Mouse (Mus musculus) hindbrain, embryonic 10.5 days (tissue): ENCODE data around the gene Sgms2. TPM values are rescaled to one million over a fixed set of nuclear protein-coding genes. Genes with fewer than 3 reads are reported as not detected.

Source experiments
- DNase-seq: peaks from one replicate; pipeline ENCODE4 v3.0.0-alpha.2; 2017; ENCODE audit warnings: low spot score
- H3K27ac ChIP-seq: fragments of 300-500 bp; sonication (generic); 2 replicates; pipeline ENCODE4 v1.5.1; 2016; ENCODE audit warnings: mild to moderate bottlenecking, moderate library complexity
- H3K27me3 ChIP-seq: fragments of 300-500 bp; sonication (generic); 2 replicates; pipeline ENCODE4 v1.6.1; 2016; ENCODE audit warnings: mild to moderate bottlenecking; ENCODE audit not compliant: poor library complexity, insufficient read depth, severe bottlenecking
- H3K36me3 ChIP-seq: fragments of 300-500 bp; sonication (generic); 2 replicates; pipeline ENCODE4 v1.6.1; 2016; ENCODE audit warnings: mild to moderate bottlenecking, moderate library complexity
- H3K4me1 ChIP-seq: fragments of 300-500 bp; sonication (generic); replicated peaks from 2 replicates; pipeline ENCODE4 v1.6.1; 2016; ENCODE audit warnings: mild to moderate bottlenecking
- H3K4me3 ChIP-seq: fragments of 300-500 bp; sonication (generic); 2 replicates; pipeline ENCODE4 v1.5.1; 2016; ENCODE audit warnings: mild to moderate bottlenecking, moderate library complexity
- H3K9me3 ChIP-seq: fragments of 300-500 bp; sonication (generic); 2 replicates; pipeline ENCODE4 v1.6.1; 2016; ENCODE audit warnings: mild to moderate bottlenecking, moderate library complexity
- WGBS: fragments of 180-500 bp; shearing (Covaris S2); methylation state at CpG from one replicate; pipeline ENCODE4 v1.1.7; 2016; 5-methylcytosine and 5-hydroxymethylcytosine counted together
- polyA plus RNA-seq: library from polyadenylated mRNA; unstranded; fragments of >200 nt; fragmentation: Nextera tagmentation; extraction: Ambion mirVana; gene quantifications from 2 replicates; pipeline ENCODE4 v1.2.1, GENCODE M21; 2016

Sgms2 gene
- polyA plus RNA-seq, 1 experiment from 2014 or later = 2.7 TPM

- peaks cover 7% of the 10 kb centered on the region; the same call in 1 of the 2 replicates for H3K4me1 ChIP-seq
- no peak overlapping the region for H3K27ac ChIP-seq
- H3K27me3 ChIP-seq = no peaks in the 10 kb centered on the region
- WGBS = 74% methylated on average over 23 of the region's 23 CpGs
- H3K9me3 ChIP-seq = no peaks in the 10 kb centered on the region
- peak; percentile 8 for DNase-seq
- no peaks in the 10 kb centered on the region for H3K36me3 ChIP-seq
- H3K4me3 ChIP-seq = no peak overlapping the region
Measured at GRCm38 (mm10) chr3:131364632-131365446, 126.4 kb downstream of the Sgms2 start.

- no peak overlapping the region for H3K27ac ChIP-seq
- 79% methylated on average over 8 of the region's 8 CpGs for WGBS
- DNase-seq = no peak
Measured at GRCm38 (mm10) chr3:131364194-131364593, 127.0 kb downstream of the Sgms2 start.

DNA sequence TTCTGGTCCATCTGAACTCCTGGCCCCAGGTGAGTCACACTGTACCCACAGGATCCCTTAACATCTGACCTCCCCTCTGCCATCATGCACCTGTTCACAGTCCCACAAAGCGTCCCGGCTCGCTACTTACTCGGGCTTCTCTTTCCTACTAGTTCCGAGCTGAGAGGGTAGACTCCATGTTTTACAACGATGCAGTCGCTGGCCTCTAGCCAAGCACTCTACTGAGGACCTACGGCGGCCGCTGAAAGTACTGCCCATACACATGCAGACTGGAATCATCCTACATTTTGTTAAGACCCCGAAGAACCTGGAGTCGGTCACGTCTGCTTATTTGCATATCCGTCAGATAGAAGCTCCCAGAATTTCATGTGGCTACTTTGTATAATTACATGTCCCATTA lies 127.6 kb downstream of the Sgms2 start:
- no peaks in the 10 kb centered on the region for H3K27me3 ChIP-seq
- no peaks in the 10 kb centered on the region for H3K9me3 ChIP-seq
- no peaks in the 10 kb centered on the region for H3K36me3 ChIP-seq
- peaks cover 7% of the 10 kb centered on the region; the same call in 1 of the 2 replicates for H3K4me1 ChIP-seq
- no peak overlapping the region for H3K27ac ChIP-seq
- H3K4me3 ChIP-seq = no peak overlapping the region
- 93% methylated on average over 14 of the region's 14 CpGs for WGBS
- DNase-seq = no peak

More at GRCm38 (mm10) chr3:131364194-131364593, 127.0 kb downstream of the Sgms2 start:
- no peaks in the 10 kb centered on the region for H3K9me3 ChIP-seq
- H3K36me3 ChIP-seq = no peaks in the 10 kb centered on the region
- H3K4me3 ChIP-seq = no peak overlapping the region
- peaks cover 7% of the 10 kb centered on the region; the same call in 1 of the 2 replicates for H3K4me1 ChIP-seq
- no peaks in the 10 kb centered on the region for H3K27me3 ChIP-seq

GRCm38 (mm10) chr3:131361960-131362359 lies 129.3 kb downstream of the Sgms2 start:
- Histone ChIP-seq H3K27me3 (no peaks in the 10 kb centered on the region), H3K4me3 (no peak overlapping the region), H3K9me3 (no peaks in the 10 kb centered on the region), H3K27ac (no peak overlapping the region), H3K36me3 (no peaks in the 10 kb centered on the region), H3K4me1 (peaks cover 7% of the 10 kb centered on the region; the same call in 1 of the 2 replicates)
- WGBS = 78% methylated on average over 4 of the region's 4 CpGs
- no peak for DNase-seq

DNA sequence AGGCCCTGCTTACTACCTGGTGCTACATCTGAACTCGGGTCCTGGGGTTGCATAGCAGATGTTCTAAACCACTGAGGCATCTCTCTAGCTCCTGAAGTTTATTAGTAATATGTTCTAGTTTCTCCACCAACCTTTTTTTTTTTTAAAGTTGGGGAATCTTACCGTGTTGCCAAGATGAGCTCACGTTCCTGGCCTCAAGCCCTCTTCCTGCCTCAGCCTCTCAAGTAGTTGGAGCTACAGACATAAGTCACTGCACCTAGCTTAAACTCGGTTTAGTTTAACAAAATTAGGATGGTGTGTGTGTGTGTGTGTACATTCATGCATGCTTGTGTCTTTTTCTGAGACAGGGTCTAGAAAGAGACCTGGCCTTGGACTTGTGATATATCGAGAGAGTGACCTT lies 132.2 kb downstream of the Sgms2 start:
- Histone ChIP-seq H3K27ac (no peak overlapping the region), H3K4me3 (no peak overlapping the region), H3K36me3 (no peaks in the 10 kb centered on the region), H3K9me3 (no peaks in the 10 kb centered on the region), H3K4me1 (no peaks in the 10 kb centered on the region), H3K27me3 (no peaks in the 10 kb centered on the region)
- no peak for DNase-seq
- 88% methylated on average over 5 of the region's 5 CpGs for WGBS

GRCm38 (mm10) chr3:131358205-131358604 lies 133.0 kb downstream of the Sgms2 start:
- Histone ChIP-seq H3K36me3 (no peaks in the 10 kb centered on the region), H3K27me3 (no peaks in the 10 kb centered on the region), H3K9me3 (no peaks in the 10 kb centered on the region), H3K4me1 (no peaks in the 10 kb centered on the region), H3K27ac (no peak overlapping the region), H3K4me3 (no peak overlapping the region)
- DNase-seq = no peak
- 85% methylated on average over 5 of the region's 5 CpGs for WGBS

- H3K4me3 ChIP-seq = no peak overlapping the region
- H3K27ac ChIP-seq = no peak overlapping the region
- WGBS = 87% methylated on average over 3 of the region's 3 CpGs
- H3K4me1 ChIP-seq = no peaks in the 10 kb centered on the region
- DNase-seq = no peak
- H3K27me3 ChIP-seq = no peaks in the 10 kb centered on the region
- H3K36me3 ChIP-seq = no peaks in the 10 kb centered on the region
- no peaks in the 10 kb centered on the region for H3K9me3 ChIP-seq
Measured at GRCm38 (mm10) chr3:131357643-131358042, 133.6 kb downstream of the Sgms2 start.

DNA sequence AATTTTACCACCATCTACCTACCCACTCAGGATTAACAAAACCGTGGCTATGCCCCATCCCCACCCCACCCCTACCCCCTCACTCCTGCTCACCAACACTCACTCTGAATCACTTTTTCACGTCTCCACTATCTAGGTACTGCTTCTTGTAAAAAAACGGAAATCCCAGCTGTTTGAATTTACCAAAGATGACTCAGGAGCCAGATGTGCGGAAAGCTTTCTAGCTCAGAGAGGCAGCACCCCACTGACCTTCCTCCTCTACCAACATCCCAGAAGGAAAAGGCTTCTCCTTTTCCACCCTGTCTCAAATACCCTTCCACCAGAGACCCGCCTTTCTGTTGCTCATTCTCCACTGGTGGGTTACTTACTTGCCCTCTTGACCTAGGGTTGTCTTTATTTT lies 135.2 kb downstream of the Sgms2 start:
- no peak for DNase-seq
- WGBS = 65% methylated on average over 5 of the region's 5 CpGs
- Histone ChIP-seq H3K27me3 (no peaks in the 10 kb centered on the region), H3K4me1 (no peaks in the 10 kb centered on the region), H3K4me3 (no peak overlapping the region), H3K9me3 (no peaks in the 10 kb centered on the region), H3K36me3 (no peaks in the 10 kb centered on the region), H3K27ac (no peak overlapping the region)

GRCm38 (mm10) chr3:131350539-131350938 lies 140.7 kb downstream of the Sgms2 start:
- no peaks in the 10 kb centered on the region for H3K9me3 ChIP-seq
- H3K4me1 ChIP-seq = no peaks in the 10 kb centered on the region
- H3K27me3 ChIP-seq = no peaks in the 10 kb centered on the region
- H3K4me3 ChIP-seq = no peak overlapping the region
- H3K36me3 ChIP-seq = no peaks in the 10 kb centered on the region
- DNase-seq = no peak
- H3K27ac ChIP-seq = no peak overlapping the region
- 93% methylated on average over 7 of the region's 7 CpGs for WGBS

- H3K27me3 ChIP-seq = no peaks in the 10 kb centered on the region
- DNase-seq = no peak
- H3K9me3 ChIP-seq = no peaks in the 10 kb centered on the region
- H3K4me3 ChIP-seq = no peak overlapping the region
- H3K36me3 ChIP-seq = no peaks in the 10 kb centered on the region
- H3K4me1 ChIP-seq = no peaks in the 10 kb centered on the region
- H3K27ac ChIP-seq = no peak overlapping the region
- 89% methylated on average over 6 of the region's 6 CpGs for WGBS
Measured at GRCm38 (mm10) chr3:131349013-131349412, 142.2 kb downstream of the Sgms2 start.

DNA sequence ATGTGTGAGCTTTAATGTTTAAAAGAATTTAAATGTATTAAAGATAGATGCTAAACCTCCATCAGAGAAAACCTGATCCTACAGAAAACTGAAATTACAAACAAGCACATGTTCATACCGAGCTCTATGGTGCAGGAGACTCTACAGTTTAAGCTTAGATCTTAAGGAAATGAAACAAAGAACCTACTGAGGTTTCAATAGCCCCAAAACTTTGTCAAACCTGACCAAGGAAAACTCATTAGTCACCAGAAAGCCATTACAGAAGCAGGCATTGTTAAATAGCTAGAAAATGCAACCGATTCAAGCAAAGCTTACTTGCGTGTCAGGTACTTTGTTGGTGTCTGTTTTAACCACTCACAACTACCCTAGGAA lies 142.6 kb downstream of the Sgms2 start:
- no peaks in the 10 kb centered on the region for H3K27me3 ChIP-seq
- H3K4me3 ChIP-seq = no peak overlapping the region
- no peak overlapping the region for H3K27ac ChIP-seq
- no peaks in the 10 kb centered on the region for H3K36me3 ChIP-seq
- 87% methylated on average over 3 of the region's 3 CpGs for WGBS
- no peak for DNase-seq
- no peaks in the 10 kb centered on the region for H3K9me3 ChIP-seq
- no peaks in the 10 kb centered on the region for H3K4me1 ChIP-seq

- Histone ChIP-seq H3K4me1 (no peaks in the 10 kb centered on the region), H3K27ac (no peak overlapping the region), H3K9me3 (no peaks in the 10 kb centered on the region), H3K36me3 (no peaks in the 10 kb centered on the region), H3K4me3 (no peak overlapping the region), H3K27me3 (no peaks in the 10 kb centered on the region)
- WGBS = 67% methylated on average over 6 of the region's 6 CpGs
- DNase-seq = peak; percentile 20
Measured at GRCm38 (mm10) chr3:131347831-131348578, 143.2 kb downstream of the Sgms2 start.

- H3K4me3 ChIP-seq = no peak overlapping the region
- no peak for DNase-seq
- WGBS = 91% methylated on average over 6 of the region's 6 CpGs
- H3K27me3 ChIP-seq = no peaks in the 10 kb centered on the region
- no peaks in the 10 kb centered on the region for H3K36me3 ChIP-seq
- H3K9me3 ChIP-seq = no peaks in the 10 kb centered on the region
- H3K27ac ChIP-seq = no peak overlapping the region
- no peaks in the 10 kb centered on the region for H3K4me1 ChIP-seq
Measured at GRCm38 (mm10) chr3:131345903-131346302, 145.3 kb downstream of the Sgms2 start.
